Mouse (Mus musculus): ENCODE measurements around the gene Nfat5.

DNA sequence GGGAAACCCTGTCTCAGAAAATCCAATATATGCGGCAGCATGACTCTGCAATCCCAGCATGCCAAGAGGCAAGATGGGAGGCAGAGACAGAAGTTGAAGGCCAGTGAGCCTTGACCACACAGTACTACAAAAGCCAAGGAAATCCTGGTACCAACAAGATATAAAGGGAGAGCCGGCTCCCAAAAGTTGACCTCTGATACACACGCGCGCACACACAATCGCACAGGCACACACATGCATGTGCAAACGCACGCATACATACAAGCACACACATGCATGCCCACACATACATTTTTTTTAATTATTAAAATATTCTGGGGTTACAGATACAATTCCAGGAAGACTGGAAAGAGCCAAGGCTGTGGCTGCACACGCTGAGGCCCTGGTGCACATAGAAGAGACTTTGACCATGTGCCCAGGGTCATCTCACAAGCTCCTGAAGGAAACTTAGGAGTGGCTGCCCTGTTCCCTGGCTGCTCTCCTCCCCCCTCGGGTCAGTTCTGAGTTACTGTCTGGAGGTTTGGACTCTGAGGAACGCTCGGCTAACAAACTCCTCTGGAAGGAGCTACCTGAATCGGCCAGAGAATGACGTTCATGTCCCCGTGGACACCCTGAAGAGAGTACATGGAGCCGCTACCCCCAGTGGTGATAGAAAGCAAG is 97.3 kb downstream of the Nfat5 start:
- no peak for TF ChIP-seq CTCF (IDR thresholded peaks at IDR 0.05; ENCODE audit: low read depth)
- no peak for TF ChIP-seq EP300 (optimal IDR thresholded peaks at IDR 0.05)

Data from stomach, postnatal 0 days (tissue).